Mouse (Mus musculus) small intestine, adult 2 months (tissue): ENCODE measurements around the gene Sox15.

Source experiments
- CTCF ChIP-seq: fragments of 200-500 bp; IDR thresholded peaks from 2 replicates; pipeline ENCODE4 v1.5.1; 2012; ENCODE audit warnings: low read depth, mild to moderate bottlenecking, control low read depth, inconsistent platforms, low read length, moderate library complexity, mixed read lengths; ENCODE audit not compliant: insufficient replicate concordance, insufficient read length; ENCODE audit errors: extremely low read depth
- POLR2A ChIP-seq: fragments of 200-500 bp; IDR thresholded peaks from 2 replicates; pipeline ENCODE4 v1.6.1; 2012; ENCODE audit warnings: low read depth, mild to moderate bottlenecking, control low read depth, inconsistent platforms, low read length, moderate library complexity

DNA sequence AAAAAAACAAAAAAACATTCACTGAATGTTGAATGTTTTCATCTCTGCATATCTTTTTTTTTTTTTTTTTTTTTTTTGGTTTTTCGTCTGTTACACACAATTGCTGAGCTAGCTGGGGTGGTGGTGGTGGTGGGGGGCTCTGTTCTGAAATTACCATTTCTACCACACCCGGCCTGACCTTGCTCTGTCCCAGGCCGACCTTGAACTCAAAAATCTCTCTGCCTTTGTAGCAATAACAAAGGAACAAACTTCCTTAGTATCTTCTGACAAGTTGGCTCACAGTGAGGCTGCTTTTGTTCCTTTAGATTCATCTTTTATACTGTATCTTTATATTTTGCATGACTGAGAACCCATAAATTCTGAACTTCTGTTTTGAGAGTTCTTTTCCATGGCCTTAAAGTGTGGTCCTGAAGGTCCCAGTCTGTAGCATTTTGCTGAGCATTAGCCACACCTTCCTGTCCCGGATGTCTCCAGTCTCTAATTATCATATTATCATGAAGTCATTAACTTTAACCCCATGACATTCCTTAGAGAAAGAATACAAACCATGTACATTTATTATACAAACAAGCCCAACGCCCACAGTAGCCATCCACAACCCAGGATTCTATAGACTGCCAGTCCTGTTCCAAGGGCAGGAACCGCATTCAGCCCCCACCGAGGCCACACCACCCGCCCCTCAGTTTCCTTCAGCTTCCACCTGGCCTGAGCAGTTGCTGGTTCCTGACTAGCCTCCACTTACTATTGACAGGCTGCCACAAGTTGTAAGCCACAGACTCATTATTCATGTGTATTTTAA is 48.9 kb downstream of the Sox15 start:
- no peak for TF ChIP-seq POLR2A
- TF ChIP-seq CTCF = no peak
